Mouse (Mus musculus): ENCODE data around the gene Vwa8.

GRCm38 (mm10) chr14:78914180-78914579 is 65.3 kb downstream of the Vwa8 start:
- TF ChIP-seq MAFK (IDR thresholded peaks at IDR 0.05; ENCODE audit: insufficient read depth, low read depth, low read length) (no peak), ZNF384 (IDR thresholded peaks at IDR 0.05; ENCODE audit: low read depth, low read length) (no peak), HCFC1 (IDR thresholded peaks at IDR 0.05; ENCODE audit: borderline replicate concordance, insufficient read depth, low read length) (no peak), CHD2 (IDR thresholded peaks at IDR 0.05; ENCODE audit: low read depth, low read length) (no peak), ZC3H11A (IDR thresholded peaks at IDR 0.05; ENCODE audit: borderline replicate concordance, low read depth, low read length) (no peak)

Data from ES-E14 (cell line).